Mouse (Mus musculus): ENCODE measurements at regions not wholly inside any gene's neighbourhood (a gene's known extent, or its start where the extent isn't known, plus 50 kb on each side); places are given as distances from the start of the nearest gene placed in this dataset.

GRCm38 (mm10) chr14:17347286-17347685 lies 312.8 kb upstream of the Thrb start:
- CTCF ChIA-PET, result no interaction called here

- CTCF ChIA-PET, result no interaction called here
Measured at GRCm38 (mm10) chr14:17352324-17353037, 307.6 kb upstream of the Thrb start.

DNA sequence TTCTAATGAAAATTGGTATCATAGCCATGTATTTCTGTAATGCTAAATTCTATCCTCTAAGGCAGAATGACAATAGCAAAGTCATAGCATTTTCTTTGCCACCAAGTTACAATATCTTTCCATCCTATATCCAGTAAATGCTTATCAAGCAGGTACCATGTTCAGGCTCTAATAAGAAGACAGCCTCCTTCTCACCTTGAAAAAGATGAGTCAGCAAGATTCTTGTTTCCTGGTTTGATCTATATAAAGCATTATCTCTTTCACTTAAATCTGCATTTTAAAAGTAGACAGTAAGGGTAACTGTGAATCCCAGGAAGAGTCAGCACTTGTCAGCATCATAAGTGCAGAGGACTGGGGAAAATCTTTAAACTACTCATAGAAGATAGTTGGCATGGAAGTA lies 298.2 kb upstream of the Thrb start:
- CTCF ChIA-PET, result no interaction called here

DNA sequence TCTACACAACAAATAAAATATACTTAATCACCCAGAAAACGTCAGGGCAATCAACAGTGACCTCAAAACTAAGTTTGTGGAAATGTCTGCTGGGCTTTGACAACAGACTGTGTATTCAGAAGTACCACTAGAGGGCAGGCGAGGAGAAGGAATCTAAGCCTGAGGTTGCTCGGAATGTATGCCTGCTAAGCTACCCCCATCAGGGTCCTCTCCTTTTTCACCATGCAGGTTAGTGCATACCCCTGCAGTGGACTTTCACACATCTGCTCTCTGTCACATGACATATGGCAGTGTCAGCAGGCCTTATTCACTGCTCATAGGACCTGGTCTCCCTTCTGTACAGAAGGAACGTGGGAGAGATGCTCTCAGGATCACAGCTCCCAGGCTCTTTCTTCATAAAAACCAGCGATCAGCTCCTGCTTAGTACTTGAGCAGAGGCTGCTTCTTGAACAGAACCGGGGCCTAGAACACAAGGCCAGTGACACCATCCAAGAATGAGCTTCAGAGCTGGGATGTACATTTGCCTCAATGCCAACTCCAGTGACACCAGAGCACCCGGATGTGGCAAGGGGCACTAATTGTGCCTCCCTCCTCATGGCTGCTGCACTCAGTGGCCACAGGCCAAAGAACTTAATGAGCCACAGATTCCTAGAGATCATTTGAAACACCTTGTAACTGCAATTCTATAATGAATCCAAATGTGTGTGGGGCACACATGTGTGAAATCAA lies 257.1 kb upstream of the Thrb start:
- CTCF ChIA-PET, result no interaction called here

DNA sequence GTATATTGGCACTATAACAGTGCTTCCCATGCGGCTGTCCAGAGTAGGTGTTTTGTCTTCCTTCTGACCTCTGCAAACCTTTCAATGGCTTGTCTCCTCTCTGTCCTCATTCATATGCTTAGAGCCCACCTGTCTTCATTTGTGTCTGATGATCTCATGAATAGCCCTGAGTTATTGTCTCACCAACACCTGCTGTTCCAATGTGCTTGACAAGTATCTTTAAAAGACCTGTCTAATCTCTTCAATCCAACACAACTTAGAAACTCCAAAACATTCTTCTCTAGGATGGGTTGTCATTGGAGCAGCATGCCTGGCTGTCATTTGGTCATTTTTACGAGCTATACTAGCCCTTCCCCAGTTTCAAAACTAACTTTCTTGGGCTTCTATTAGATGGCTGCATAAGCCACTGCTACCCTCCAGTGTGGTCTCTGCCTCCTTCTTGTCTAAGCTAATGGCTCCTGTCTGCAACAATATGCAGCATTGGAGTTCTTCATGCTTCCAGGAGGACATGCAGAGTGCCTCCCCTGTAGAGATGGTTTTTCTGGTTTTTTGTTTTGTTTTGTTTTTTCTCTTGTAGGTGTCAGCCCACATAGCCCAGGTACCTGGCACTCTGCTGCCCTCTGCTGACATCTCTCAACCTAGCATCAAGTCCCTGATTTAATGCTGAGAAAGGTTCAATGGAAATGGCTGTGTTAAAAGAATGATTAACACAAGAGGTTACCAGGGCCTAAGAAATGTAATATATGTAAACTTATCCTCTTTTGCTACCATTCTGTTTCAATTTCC lies 254.3 kb upstream of the Thrb start:
- CTCF ChIA-PET, result interaction anchor here (0.7 kb wide), 1 partner anchor 1217 kb away, joined by 7 read pairs; no protein-coding TSS in a partner anchor

GRCm38 (mm10) chr14:17406879-17407278 lies 253.2 kb upstream of the Thrb start:
- CTCF ChIA-PET, result no interaction called here

DNA sequence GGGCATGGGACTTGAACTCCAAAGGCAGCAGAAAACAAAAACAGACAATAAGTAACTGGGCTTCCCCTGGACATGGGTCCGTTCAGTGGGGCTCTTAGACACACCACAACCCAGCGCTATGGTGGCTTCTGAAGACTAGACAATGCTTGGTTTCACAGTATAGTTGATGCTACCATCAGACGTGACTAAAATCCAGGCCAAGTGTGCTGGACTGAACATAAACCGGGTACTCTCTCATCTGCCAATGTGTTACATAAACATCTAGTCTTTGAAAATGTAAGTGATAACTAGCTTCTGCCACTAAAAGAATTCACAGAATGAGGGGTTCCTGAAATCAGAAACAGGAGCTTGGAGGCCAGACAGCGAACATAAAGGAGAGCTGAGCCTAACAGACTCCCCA lies 251.7 kb upstream of the Thrb start:
- CTCF ChIA-PET, result no interaction called here

- CTCF ChIA-PET, result no interaction called here
Measured at GRCm38 (mm10) chr14:17408813-17409212, 251.2 kb upstream of the Thrb start.

DNA sequence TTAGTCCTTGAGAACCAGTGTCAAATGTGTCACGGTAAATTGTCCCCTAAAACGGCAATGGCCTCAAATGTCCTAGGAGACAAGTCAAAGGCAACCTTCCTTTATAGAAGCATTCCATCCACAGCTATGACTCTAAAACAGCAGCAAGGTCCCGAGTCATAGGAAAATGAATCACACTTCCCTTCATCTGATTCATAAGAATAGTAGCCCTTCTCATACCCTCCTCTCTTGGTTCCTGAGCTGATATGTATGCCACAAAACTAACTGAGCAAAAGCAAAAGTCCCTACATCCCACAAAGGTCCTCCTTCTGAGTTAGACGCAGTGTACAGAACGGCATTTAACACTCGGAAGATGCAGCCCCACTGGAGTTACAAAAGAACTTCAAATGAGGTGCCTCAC lies 250.6 kb upstream of the Thrb start:
- CTCF ChIA-PET, result no interaction called here

DNA sequence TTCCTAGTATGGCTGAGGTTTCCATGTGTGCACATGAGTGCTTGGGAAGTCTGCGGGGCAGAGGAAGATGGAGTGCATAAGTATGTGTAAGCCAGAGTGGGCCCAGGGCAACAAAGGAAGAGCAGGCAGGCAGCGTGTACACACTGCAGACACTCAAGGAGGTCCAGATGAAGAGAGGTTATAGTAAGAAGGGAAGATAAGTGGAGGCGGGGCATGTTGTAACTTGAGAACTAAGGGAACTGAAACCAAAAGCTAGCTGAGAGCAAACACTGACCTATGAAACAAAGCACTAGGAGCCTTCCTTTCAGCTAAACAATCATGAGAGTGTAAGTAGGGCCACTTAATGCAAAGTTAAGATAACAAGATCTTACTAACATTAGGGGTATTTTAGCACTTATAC lies 249.3 kb upstream of the Thrb start:
- CTCF ChIA-PET, result no interaction called here

- CTCF ChIA-PET, result interaction anchor here (0.6 kb wide), 1 partner anchor 197 kb away, joined by 3 read pairs; no protein-coding TSS in a partner anchor
Measured at GRCm38 (mm10) chr14:17411299-17411698, 248.8 kb upstream of the Thrb start.

DNA sequence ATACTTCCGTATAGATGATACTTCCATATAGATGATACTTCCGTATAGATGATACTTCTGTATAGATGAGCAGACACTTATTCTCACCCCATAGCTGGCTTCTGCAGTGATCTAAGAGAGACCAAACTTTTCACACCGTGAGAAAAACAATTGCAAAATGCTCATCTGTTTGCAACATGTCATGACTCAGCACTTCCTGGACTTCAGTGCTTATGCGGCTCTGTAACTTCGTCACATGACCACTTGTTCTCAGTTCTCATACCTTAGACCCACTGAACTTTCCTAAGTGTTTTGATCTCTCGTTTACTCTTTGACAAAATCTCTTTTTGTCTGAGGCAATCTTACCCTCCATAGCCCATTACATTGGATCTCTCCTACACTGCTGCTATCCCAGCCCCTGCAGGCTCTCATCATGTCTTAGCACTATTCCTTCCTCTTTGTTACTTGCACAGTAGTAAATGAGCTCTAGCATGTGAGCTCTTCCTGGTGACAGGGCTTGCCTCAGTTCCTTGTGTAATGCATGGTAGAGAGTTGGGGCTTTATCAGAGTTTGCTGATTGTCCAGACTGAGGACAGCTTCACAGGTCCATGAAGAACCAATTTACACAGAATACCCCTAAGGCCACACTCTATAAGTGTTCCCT lies 245.7 kb upstream of the Thrb start:
- CTCF ChIA-PET, result no interaction called here

- CTCF ChIA-PET, result no interaction called here
Measured at GRCm38 (mm10) chr14:17427751-17428150, 232.3 kb upstream of the Thrb start.

GRCm38 (mm10) chr14:17429157-17429556 lies 230.9 kb upstream of the Thrb start:
- CTCF ChIA-PET, result no interaction called here

DNA sequence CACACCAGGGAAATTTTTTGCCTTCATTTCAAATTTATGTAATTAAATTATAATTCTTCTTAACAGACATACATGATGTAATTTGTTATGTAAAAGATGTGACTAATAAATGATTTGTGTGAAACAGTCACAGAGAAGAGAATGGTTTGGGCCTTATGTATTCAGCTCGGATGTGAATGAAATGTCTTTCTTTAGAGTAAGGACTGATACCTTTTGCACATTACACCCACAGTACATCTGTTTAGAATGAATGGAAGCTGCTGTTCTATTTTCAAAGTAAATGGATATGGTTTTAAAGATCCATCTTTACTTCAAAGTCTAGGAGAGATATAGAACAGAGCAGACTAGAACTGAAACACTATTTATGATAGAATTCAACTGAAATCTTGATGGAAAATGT lies 226.7 kb upstream of the Thrb start:
- CTCF ChIA-PET, result no interaction called here

DNA sequence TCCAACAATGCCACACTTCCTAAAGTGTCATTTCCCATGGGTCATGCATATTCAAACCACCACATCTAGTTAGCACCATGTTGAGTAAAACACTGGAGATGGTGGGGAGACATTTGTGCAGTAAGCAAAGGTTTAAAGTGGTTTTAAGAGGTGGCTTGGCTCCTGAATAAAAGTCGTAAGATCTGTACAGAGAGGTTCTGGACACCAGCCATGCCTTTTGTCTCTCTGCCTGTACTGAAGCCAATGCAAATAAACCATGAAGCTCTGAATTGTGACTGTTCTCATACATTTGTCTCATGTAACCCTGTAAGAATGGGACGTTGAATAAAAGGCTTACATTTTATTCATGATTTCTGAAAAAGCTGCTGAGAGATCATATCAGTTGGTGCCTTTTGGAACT lies 202.1 kb upstream of the Thrb start:
- CTCF ChIA-PET, result no interaction called here

GRCm38 (mm10) chr14:17478963-17479362 lies 181.1 kb upstream of the Thrb start:
- CTCF ChIA-PET, result no interaction called here

DNA sequence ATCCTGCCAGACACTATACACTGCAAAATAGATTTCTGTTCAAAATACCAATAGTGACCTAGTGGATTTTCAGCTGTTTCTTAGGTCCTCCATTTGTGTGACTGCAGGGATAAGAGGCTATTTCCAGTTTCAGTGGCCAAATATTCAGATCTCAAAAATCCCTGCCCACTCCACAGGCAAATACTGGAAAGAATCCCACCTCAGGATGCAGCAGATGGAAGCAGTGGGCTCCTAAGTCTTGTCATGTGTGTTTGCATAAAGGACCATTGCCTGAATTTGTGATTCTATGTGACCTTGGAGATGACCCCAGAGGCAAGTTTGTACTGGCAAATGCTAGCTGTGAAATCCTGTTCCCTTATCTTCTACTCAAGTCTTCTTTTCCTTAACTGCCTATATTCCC lies 175.2 kb upstream of the Thrb start:
- CTCF ChIA-PET, result no interaction called here

DNA sequence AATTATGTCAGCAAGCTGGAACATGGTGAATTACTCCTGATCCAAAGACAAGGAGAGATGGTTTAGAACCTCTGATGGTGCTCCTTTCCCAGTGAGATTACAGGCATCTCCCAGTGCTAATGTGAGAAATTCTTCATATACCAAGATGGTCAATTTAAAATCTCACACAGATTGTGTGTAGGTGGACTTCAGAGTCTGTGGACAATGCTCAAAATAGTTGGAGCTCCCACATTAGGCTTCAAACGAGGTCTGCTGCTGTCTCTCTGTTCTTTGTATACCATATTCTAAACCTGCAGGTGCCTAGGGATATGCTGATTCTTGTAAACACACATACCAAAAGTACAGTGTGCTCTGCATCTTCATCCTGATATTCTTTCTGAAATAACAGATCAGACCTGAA lies 146.3 kb upstream of the Thrb start:
- CTCF ChIA-PET, result no interaction called here

GRCm38 (mm10) chr14:17522696-17523095 lies 137.4 kb upstream of the Thrb start:
- CTCF ChIA-PET, result no interaction called here

GRCm38 (mm10) chr14:17523916-17524315 lies 136.1 kb upstream of the Thrb start:
- CTCF ChIA-PET, result no interaction called here

DNA sequence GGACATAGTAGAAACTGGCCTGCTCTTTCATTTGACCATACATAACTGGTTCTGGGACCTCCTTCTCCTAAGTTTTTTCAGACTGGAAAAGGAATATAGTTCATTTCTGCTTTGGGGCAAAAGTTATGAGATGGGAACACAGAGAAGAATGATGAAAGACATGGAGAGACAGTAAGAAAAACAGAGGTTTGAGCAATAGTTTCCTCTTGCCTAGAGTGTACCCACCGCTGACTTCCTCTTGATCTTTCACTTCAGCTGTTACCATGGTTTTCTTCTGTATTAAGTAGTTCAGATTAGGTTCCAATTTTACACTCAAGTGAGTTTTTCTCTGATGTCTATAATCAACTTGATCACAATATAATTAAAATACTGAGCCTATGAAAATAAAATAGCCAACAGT lies 120.7 kb upstream of the Thrb start:
- CTCF ChIA-PET, result no interaction called here

DNA sequence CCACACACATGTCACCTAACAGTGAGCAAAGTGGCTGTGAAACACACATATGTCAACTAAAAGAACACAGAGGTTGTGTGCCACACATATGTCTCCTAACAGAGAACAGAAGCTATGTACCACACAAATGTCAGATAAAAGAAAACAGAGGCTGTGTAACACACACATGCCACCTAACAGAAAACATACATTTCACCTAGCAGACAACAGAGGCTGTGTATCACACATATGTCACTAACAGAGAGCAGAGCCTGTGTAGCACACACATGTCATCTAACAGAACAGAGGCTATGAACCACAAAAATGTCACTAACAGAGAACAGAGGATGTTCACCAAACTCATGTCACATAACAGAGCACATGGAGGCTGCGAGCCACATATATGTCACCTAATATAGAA lies 103.6 kb upstream of the Thrb start:
- CTCF ChIA-PET, result no interaction called here

Data from spleen, embryonic (tissue).